7 mouse cellular contexts compared by ENCODE assay signal in the genomic region with DNA sequence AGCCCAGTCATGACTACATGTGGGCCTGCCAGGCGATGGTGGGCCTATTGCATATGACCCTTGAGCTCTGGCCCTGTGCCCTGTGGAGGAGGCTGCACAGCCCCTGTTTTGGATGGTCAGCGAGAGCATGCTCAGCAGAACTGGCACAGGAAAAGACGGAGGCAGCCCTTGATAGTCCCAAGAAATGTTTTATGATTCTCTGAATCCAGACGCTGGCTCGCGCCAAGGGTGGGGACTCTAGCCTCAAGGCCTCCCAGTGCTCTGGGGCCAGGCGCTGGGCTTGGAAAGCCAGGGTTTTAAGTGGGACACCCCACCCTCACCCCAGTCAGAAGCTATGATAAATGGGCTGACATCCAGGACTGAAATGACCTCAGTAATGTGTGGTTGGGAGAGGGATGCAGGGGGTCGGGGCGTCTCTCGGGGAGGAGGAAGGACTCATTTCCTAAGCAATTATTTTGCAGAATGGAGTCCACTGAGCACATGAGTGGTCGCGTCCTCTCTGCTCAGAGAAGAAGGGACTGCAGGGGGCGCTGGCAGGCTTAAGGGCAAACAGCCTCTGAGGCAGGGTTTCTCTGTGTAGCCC. TPM values are rescaled to one million over a fixed set of nuclear protein-coding genes. Genes with fewer than 3 reads are reported as not detected.
DNase-seq lines count a peak whose midpoint lies in the region; ATAC-seq and TF ChIP-seq lines count a peak whose summit lies in the region.

No protein-coding gene starts in this region.

- no peak overlapping the region for H3K27ac ChIP-seq in ES-Bruce4 (ENCODE audit: insufficient read depth, low read length)
- H3K27ac ChIP-seq in liver, embryonic 11.5 days (ENCODE audit: low read depth, low read length), result no peak overlapping the region; the same call in 1 of the 2 replicates
- H3K27ac ChIP-seq in stomach, embryonic 14.5 days (ENCODE audit: low read length), result no peak overlapping the region
- H3K27ac ChIP-seq in forebrain, embryonic 16.5 days (ENCODE audit: low read length), result no peak overlapping the region

- H3K4me2 ChIP-seq in liver, embryonic 11.5 days, result peak overlapping the region; percentile 1; the same call in 1 of the 2 replicates
- H3K4me2 ChIP-seq in stomach, embryonic 14.5 days (replicated peaks; ENCODE audit: low read depth, low read length), result 0 out of 2 replicates have a peak overlapping the region, but pooled peaks have one; percentile 8
- no peak overlapping the region for H3K4me2 ChIP-seq in forebrain, embryonic 16.5 days (ENCODE audit: low read length)

- WGBS in liver, embryonic 11.5 days, result 58% methylated on average over 13 of the region's 13 CpGs
- WGBS in stomach, embryonic 14.5 days, result 52% methylated on average over 13 of the region's 13 CpGs
- 77% methylated on average over 13 of the region's 13 CpGs for WGBS in forebrain, embryonic 16.5 days

- H3K9me3 ChIP-seq in ES-Bruce4 (replicated peaks; ENCODE audit: control insufficient read depth, insufficient read depth, low read length, poor library complexity, severe bottlenecking), result no peaks in the 10 kb centered on the region
- no peaks in the 10 kb centered on the region for H3K9me3 ChIP-seq in liver, embryonic 11.5 days (ENCODE audit: control insufficient read depth, low read length)
- H3K9me3 ChIP-seq in stomach, embryonic 14.5 days (ENCODE audit: control insufficient read depth, low read depth, low read length), result no peaks in the 10 kb centered on the region
- no peaks in the 10 kb centered on the region for H3K9me3 ChIP-seq in forebrain, embryonic 16.5 days (ENCODE audit: control insufficient read depth, low read length)

- TF ChIP-seq POLR2A in ES-Bruce4 (IDR thresholded peaks at IDR 0.05; ENCODE audit: insufficient read depth, low read length), result no peak

- H3K27me3 ChIP-seq in ES-Bruce4 (ENCODE audit: control insufficient read depth, insufficient read depth, low read length, poor library complexity, severe bottlenecking), result no peaks in the 10 kb centered on the region
- H3K27me3 ChIP-seq in liver, embryonic 11.5 days (replicated peaks; ENCODE audit: control insufficient read depth, insufficient read depth, low read length), result peaks cover 29% of the 10 kb centered on the region
- H3K27me3 ChIP-seq in stomach, embryonic 14.5 days (ENCODE audit: control insufficient read depth, insufficient read depth, low read length), result no peaks in the 10 kb centered on the region
- H3K27me3 ChIP-seq in forebrain, embryonic 16.5 days (replicated peaks; ENCODE audit: control insufficient read depth, insufficient read depth, low read length), result no peaks in the 10 kb centered on the region; the same call in 1 of the 2 replicates

- peaks cover 2% of the 10 kb centered on the region for H3K4me1 ChIP-seq in ES-Bruce4 (ENCODE audit: control insufficient read depth, insufficient read depth, low read length)
- peaks cover 60% of the 10 kb centered on the region for H3K4me1 ChIP-seq in liver, embryonic 11.5 days (replicated peaks; ENCODE audit: control insufficient read depth, insufficient read depth, low read length)
- peaks cover 61% of the 10 kb centered on the region for H3K4me1 ChIP-seq in stomach, embryonic 14.5 days (ENCODE audit: control insufficient read depth, insufficient read depth, low read length)
- H3K4me1 ChIP-seq in forebrain, embryonic 16.5 days (replicated peaks; ENCODE audit: control insufficient read depth, insufficient read depth, low read length), result peaks cover 45% of the 10 kb centered on the region

- no peak for TF ChIP-seq EP300 in ES-Bruce4 (IDR thresholded peaks at IDR 0.05; ENCODE audit: insufficient read depth, low read depth, low read length)

- TF ChIP-seq CTCF in ES-Bruce4 (IDR thresholded peaks at IDR 0.05; ENCODE audit: low read depth, low read length), result peak; percentile 38

- DNase-seq in adrenal gland, postnatal 10 days, result peak; percentile 71
- peak; percentile 51 to 57 for DNase-seq in heart, postnatal 14 days
- DNase-seq in liver, embryonic 11.5 days (ENCODE audit: low spot score), result no peak
- no peak for DNase-seq in embryo, embryonic 9.5 days (ENCODE audit: extremely low spot score)

- ATAC-seq in liver, embryonic 11.5 days (replicated peaks; ENCODE audit: low FRiP score), result peak; percentile 33; the same call in 1 of the 2 replicates
- ATAC-seq in stomach, embryonic 14.5 days (ENCODE audit: insufficient number of reproducible peaks, insufficient read depth, low FRiP score, low read depth), result no peak
- no peak for ATAC-seq in forebrain, embryonic 16.5 days

- no peak overlapping the region for H3K4me3 ChIP-seq in ES-Bruce4 (ENCODE audit: low read depth, low read length)
- H3K4me3 ChIP-seq in liver, embryonic 11.5 days (ENCODE audit: low read depth, low read length), result no peak overlapping the region
- no peak overlapping the region for H3K4me3 ChIP-seq in stomach, embryonic 14.5 days (ENCODE audit: low read depth, low read length)
- H3K4me3 ChIP-seq in forebrain, embryonic 16.5 days (replicated peaks; ENCODE audit: low read length), result no peak overlapping the region

- no peaks in the 10 kb centered on the region for H3K36me3 ChIP-seq in ES-Bruce4 (ENCODE audit: control insufficient read depth, insufficient read depth, low read length, poor library complexity, severe bottlenecking)
- H3K36me3 ChIP-seq in liver, embryonic 11.5 days (ENCODE audit: control insufficient read depth, insufficient read depth, low read length), result no peaks in the 10 kb centered on the region
- no peaks in the 10 kb centered on the region for H3K36me3 ChIP-seq in stomach, embryonic 14.5 days (ENCODE audit: control insufficient read depth, insufficient read depth, low read length)
- no peaks in the 10 kb centered on the region for H3K36me3 ChIP-seq in forebrain, embryonic 16.5 days (ENCODE audit: control insufficient read depth, insufficient read depth)

- no peak overlapping the region for H3K9ac ChIP-seq in ES-Bruce4 (ENCODE audit: low read depth, poor library complexity, severe bottlenecking)
- no peak overlapping the region for H3K9ac ChIP-seq in liver, embryonic 11.5 days (ENCODE audit: low read depth, low read length)
- H3K9ac ChIP-seq in stomach, embryonic 14.5 days (replicated peaks; ENCODE audit: low read depth, low read length), result no peak overlapping the region
- no peak overlapping the region for H3K9ac ChIP-seq in forebrain, embryonic 16.5 days (replicated peaks; ENCODE audit: low read depth, low read length)

- intact Hi-C loops in heart, postnatal 14 days (cut with DNase I), result no loop called here

RNA-seq across cellular contexts. Expression of a gene that starts 5.7 kb away (rescaled TPM):
- 28.3 and 35.5 TPM in 2 replicates for polyA plus RNA-seq in ES-Bruce4 (2011; ENCODE audit: insufficient read depth, insufficient read length, low read depth, missing spikeins)
- total RNA-seq in adrenal gland, postnatal 10 days (2021), result 100 to 1,000 TPM; 183 to 188 TPM
- 100 to 1,000 TPM in 1 of 2 experiments, 10 to 100 TPM in 1; 94.5 to 117 TPM for total RNA-seq in heart, postnatal 14 days (2021)
- polyA plus RNA-seq in liver, embryonic 11.5 days (2014; fragmentation: Nextera tagmentation; extraction: Ambion mirVana), result 51.9 and 61.4 TPM in 2 replicates
- 80.6 and 83.2 TPM in 2 replicates for polyA plus RNA-seq in stomach, embryonic 14.5 days (2014; fragmentation: Nextera tagmentation; extraction: Ambion mirVana)
- 12.4 and 16.3 TPM in 2 replicates for polyA plus RNA-seq in forebrain, embryonic 16.5 days (2015; fragmentation: Nextera tagmentation; extraction: Ambion mirVana)

Comparison
In these comparisons a context has a peak if more than half of its experiments do, and no peak if none do; other contexts are left out.
1. DNase-seq: peak in adrenal gland, postnatal 10 days (single experiment) and heart, postnatal 14 days (2 of 2); none in liver, embryonic 11.5 days (single experiment) and embryo, embryonic 9.5 days (single experiment).